Mouse (Mus musculus) common myeloid progenitor, adult 5-6 weeks (primary cell): Measurements from ENCODE around the gene Mrpl55. TPM values are rescaled to one million over a fixed set of nuclear protein-coding genes. Genes with fewer than 3 reads are reported as not detected.

ENCODE experiments used
- ATAC-seq: replicated peaks from 2 replicates; pipeline ENCODE4 v1.8.0; 2016; ENCODE audit warnings: low read depth, mild to moderate bottlenecking, moderate TSS enrichment, inconsistent platforms; ENCODE audit not compliant: poor library complexity, severe bottlenecking
- total RNA-seq: library from RNA; stranded (forward); fragments of 200-1000, 187-1606 nt; gene quantifications from 2 replicates; pipeline ENCODE4 v1.2.3, GENCODE M21; 2017

Mrpl55 gene
- total RNA-seq, 1 experiment from 2014 or later, result 68.8 TPM

DNA sequence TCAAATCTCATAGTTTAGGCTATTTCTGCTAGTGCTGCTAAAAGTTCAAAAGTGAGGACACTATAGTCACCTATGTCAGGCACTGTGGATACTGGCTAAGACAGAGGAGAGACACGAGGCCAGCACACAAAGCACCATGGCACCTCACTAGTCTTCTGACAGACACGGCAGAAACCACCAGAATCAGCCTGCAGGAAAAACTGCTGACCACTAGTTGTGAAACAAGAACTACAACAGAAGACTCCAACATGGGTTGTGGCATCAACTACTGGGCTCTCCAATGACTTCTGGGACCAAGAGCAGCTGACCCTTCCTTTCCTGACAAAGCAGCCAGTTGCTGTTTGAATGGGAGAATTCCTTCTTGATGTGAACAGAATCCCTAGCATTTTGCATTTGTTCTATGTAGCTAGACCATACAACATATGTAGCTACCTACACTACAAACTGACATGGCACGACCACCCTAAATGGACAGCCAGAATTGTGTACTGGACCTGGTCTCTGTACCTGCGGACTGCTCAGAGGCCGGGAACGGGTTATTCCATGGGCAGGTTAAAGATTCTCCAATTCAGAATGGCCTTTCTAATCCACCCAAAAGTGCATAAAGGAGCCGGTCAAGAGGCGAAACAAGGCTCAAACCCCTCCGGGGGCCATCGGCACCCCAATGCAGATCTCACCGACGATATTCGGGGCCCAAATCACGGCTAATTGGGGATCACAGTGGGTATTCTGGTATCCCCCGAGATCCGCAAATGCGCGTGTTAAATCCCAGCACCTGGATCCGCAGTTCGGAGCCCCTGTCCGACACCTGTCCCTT, 24.7 kb downstream of the Mrpl55 start:
- ATAC-seq, result peak; percentile 19

DNA sequence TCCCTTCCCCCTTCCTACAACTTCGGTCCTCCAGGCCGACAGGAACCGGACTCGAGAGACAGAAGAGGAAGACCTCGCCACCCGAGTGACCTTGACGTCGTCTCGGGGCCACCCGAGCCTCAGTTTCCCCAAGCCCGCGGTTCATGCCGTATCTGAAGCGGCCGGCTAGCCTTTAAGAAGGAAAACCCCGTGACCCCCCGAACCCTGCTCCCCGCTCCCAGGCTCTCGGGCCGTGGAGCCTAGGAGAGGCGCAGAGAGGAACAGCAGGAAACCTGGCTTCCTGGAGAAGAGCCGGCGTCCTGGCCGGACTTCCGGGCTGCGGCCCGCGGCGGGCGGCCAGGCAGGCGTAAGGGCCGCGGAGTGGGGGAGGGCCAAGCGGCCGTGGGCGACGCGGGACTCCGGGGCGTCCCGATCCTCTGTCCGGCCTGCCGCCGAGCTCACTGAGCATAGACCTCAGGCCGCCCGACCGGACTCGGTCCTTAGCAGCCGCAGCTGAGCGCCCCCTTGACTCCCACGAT, 25.4 kb downstream of the Mrpl55 start:
- ATAC-seq, result no peak

DNA sequence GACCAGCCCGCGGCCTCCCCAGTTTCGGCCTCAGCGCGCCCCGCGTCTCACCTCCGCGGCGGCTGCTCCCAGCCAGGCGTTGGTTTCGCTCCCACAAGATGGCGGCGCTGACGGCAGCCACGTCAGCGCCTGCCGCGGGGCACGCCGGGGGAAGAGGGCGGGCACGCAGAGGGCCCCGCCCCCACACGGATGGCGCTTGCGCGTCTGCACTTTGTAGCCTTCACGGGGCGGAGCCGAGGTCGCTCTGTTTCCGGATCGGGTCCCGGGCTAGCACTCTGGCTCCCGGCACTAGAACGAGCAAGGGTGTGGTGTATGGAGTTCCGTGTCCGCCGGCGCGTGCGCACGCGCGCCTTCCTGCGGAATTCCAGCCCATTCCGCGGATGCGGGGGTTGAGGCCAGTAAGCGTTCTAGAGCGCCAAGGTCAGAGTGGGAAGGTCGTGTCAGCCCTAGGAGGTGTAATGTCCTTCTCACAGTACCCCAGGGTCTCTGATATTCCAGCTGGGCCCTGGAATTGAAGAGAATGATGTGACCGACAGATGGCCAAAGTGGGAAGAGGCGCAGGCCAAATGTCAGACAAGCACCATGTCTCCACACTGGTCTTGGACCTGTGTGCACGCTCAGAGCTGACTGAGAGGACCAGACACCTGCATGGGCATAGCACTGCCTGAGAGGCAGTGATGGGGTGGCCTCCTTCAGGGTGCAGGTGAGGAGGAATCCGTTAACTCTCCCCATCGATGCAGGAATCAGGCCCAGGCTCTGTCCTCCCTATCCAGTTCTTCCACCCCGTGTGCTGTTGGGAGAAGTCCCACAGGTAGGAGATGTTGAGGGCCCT, 26.1 kb downstream of the Mrpl55 start, which contains the start of gene Arf1:
Gene Arf1, minus strand, starts transcription at position 149 of the 832 bp plus-strand sequence.
- peak; percentile 84 for ATAC-seq

DNA sequence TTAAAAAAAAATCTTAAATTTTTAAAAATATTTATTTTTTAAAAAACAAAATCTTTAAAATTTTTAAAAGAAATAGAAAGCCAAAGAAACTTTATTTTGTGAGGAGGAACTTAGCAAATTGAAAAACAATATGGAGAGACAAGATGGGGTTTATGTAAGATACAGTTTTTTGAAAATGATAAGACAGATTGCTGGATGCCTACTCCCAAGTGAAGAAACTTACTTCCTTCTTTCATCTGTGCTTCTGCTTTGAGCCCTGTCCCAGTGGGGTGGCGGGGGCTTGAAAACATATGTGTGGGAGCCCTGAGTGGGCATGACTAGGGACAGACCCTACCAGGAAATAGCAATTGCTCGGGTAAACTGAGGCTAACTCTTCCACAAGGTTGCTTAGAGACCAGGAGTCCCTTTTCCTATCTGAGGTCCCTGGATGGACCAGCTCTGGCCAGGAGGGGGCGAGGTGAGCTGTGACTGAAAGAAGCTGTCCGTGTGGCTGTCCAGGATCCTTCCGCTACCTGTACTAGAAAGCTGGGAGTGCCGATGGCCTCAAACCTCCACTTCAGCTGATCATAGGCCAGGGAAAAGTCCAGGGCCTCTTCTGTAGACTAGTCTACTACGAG, 28.0 kb downstream of the Mrpl55 start:
- ATAC-seq, result peak; percentile 43

DNA sequence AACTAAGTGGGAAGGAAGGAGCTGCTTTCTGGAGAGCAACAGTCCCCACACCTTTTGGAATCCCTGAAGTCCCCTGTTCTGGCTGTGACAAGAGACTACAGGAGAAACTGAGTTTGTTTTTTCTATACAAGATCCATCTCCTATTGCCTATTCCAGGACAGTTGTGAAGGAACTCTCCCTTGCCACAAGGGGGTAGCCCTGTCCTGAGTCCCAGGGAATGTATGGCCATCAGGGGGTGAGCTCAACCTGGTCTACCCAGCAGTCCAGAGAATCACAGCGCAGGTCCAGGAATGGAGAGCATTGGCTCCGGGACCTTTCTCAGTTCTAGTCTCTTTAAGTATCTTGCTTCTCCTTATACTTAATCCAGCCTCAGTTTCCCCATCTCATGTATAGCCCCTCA, 30.5 kb downstream of the Mrpl55 start:
- no peak for ATAC-seq

DNA sequence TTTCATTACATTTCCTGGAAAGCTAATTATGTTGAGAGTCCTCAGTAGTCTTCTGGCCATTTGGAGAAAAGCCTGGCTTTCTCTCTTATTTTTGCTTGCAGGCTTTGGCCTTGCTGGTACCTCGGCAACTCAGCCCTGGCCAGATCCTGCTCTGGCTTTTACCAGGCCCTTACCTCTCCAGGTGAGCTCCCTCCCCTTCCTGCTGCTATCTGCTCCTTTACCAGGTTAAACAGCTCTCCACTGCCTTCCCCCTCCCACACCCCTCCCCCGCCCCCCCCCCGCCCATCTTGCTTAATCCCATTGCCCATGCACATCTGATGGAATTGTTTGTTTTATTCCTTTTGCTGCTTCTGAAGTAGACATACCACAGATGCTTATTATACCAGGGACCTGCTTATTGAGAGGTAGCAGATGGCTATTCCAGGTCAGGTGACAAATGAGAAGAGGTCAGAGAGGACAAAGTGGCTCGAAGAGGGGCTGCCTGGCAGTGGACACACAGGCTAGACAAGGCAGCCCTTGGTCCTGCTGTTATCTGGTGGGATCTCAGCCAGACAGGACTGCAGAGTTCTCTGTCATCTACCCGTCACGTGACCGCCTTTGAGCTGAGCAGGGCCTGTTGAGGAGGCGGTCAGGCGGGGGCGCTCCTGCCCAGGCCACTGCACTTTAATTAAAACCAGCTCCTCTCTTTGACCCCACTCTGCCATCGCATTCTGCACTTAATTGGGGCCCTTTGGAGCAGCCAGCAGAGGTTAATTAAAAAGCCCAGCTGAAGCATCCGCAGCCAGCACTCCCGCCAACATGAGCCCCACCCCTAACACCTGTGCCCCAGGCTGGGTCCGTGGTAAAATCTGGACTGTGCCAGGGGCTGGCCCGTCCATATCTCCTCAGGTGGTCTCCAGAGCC, 36.5 kb downstream of the Mrpl55 start:
- peak; percentile 86 for ATAC-seq

DNA sequence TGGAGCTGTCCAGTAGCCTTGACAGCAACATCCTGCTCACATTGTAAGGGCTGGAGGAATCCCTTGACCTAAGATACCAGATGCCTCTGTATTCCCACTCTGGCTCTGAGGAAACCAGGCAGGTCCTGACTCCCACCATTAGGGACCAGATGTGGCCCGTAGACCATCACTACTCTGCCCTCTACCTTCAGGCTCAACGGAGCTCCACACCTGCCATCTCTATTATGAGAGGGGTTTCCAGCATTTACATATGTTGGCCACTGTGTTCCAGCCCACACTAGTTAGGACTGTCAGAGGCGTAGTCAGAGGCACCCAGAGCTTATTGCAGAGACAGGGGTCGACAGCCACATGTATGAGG, 37.1 kb downstream of the Mrpl55 start:
- ATAC-seq, result no peak

DNA sequence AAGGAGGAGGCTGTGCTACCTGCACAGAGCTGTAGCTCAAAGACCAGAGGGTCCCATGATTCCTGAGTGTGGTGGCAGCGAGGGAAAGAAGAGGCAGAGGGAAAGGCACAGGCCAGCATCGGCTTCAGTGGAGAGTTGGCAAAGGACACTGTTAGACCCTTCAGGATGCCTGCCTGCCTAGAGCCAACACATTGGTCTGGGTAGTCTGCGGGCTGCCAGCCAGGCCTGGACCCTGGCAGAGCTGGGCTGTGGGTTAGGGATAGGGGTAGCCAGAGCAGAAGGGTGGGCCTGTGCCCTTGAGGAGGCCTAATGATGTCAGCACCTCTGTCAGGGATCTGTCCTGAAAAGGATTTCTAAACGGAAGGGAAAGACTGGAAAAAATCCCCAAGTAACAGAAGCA, 37.5 kb downstream of the Mrpl55 start:
- ATAC-seq, result no peak

DNA sequence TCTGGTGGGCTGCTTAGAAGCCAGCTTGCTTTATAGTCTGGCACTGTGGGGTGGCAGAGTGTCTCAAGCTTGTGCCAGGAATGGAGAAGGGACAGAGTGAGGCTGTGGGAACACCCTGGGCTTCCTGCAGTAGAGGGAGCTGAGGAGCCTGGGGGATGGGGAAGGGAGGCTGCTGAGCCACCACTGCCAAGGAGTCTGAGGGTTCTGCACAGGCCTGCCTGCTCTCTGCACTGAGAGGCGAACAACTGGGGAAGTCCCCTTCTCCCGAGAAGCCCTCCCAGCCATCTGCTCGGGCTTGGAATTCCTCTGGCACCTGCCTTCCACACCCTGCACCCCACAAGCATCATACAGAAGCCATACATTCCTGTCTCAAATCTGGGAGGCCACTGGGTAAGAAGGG, 39.6 kb downstream of the Mrpl55 start:
- no peak for ATAC-seq

DNA sequence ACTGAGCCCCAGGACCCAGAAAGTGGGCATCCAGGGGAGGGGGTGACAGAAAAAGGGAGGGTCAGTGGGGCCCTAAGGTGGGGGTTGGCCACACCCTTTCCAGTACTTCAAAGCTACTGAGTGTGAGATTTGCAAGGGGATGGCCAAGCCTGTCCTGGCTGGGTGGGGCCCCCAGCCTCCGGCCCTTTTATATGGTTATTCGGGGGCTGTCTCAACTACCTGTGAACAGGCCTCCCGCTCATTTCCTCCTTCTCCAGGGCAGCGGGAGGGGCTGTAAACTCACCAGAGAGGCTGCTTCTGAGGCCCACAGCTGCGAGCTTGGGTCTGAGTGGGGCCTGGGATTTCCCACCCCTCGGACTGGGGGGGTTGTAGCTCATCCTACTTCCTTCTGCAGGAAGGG, 41.6 kb downstream of the Mrpl55 start:
- ATAC-seq, result no peak

DNA sequence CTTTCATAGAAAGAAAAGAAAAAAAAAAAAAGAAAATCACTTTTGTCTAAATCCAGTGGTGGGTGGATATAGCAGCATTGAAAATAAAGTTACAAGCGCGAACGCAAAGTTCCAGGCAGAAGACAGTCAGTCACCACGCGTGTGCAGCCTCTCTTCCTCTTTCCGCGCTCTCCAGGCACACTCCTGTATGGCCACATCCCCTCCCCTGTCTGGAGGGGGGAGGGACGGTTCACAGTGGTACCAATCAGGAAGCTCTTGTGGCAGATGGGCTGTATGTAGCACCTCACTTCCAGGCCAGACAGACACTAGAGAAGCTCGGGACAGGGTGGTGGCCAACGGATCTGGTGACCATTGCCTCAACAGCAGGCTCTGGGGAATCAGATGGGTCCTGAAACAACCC, 45.8 kb downstream of the Mrpl55 start:
- peak; percentile 87 for ATAC-seq

Other genes with a start within 250 kb of the Mrpl55 start
- 215 and 229 TPM in 2 replicates for gene Hist3h2a, start 247.8 kb upstream of the Mrpl55 start, total RNA-seq
- gene Trim17, start 247.8 kb upstream of the Mrpl55 start, total RNA-seq, result not detected in 2 replicates
- 14.8 and 16.9 TPM in 2 replicates for gene Trim11, start 224.4 kb upstream of the Mrpl55 start, total RNA-seq
- gene Obscn, start 66.1 kb upstream of the Mrpl55 start, total RNA-seq, result 0.19 TPM in 1 of 2 replicates, not detected in the other
- gene Iba57, start 38.7 kb upstream of the Mrpl55 start, total RNA-seq, result 3.3 and 6.1 TPM in 2 replicates
- gene Gjc2, start 19.3 kb upstream of the Mrpl55 start, total RNA-seq, result not detected in 2 replicates
- 26.8 and 36.6 TPM in 2 replicates for gene Guk1, start 10.3 kb upstream of the Mrpl55 start, total RNA-seq
- 16.6 and 18.6 TPM in 2 replicates for gene 2310033P09Rik, start 5.8 kb downstream of the Mrpl55 start, total RNA-seq
- gene Arf1, start 25.8 kb downstream of the Mrpl55 start, total RNA-seq, result 300 and 320 TPM in 2 replicates
- not detected in 2 replicates for gene Wnt3a, start 88.3 kb downstream of the Mrpl55 start, total RNA-seq
- gene Wnt9a, start 104.4 kb downstream of the Mrpl55 start, total RNA-seq, result not detected in 2 replicates
- not detected in 2 replicates for gene Prss38, start 173.2 kb downstream of the Mrpl55 start, total RNA-seq
- 4.4 and 8.4 TPM in 2 replicates for gene Jmjd4, start 247.6 kb downstream of the Mrpl55 start, total RNA-seq
- 8.2 and 8.5 TPM in 2 replicates for gene Snap47, start 248.7 kb downstream of the Mrpl55 start, total RNA-seq